Mouse (Mus musculus) heart, postnatal 25 days (tissue): ENCODE measurements at regions not wholly inside any gene's neighbourhood (a gene's known extent, or its start where the extent isn't known, plus 50 kb on each side); places are given as distances from the start of the nearest gene placed in this dataset.
A peak's percentile ranks its signal among the peaks of the same experiment; 100 is the strongest.

Source experiments
- DNase-seq: peaks from one replicate; pipeline ENCODE4 v3.0.0; 2022; ENCODE audit warnings: low spot score
- intact Hi-C: fragments of 180-260 bp; cut with DNase I; formaldehyde crosslinking; loops from one replicate; pipeline ENCODE4 v1.15.1; 2025

GRCm38 (mm10) chr11:117538732-117539131 lies 54.6 kb downstream of the Gm11733 start:
- DNase-seq = no peak
- intact Hi-C loops = no loop called here

DNA sequence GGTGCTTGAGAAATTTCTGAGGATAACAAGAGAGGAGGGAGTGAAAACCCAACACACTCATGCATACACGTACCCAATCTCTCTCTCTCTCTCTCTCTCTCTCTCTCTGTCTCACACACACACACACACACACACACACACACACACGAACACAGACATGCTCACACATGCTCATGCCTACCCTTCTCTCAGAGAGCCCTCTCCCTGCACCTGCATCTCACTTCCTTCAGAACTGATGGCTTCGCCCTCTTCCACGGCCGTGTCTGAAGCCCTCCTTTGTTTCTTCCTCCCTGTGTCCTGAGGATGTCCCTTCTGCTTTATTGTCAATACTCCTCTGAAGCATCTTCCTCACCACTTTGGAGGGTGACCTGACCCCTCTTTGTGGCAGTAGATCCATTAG lies 56.4 kb downstream of the Gm11733 start:
- no peak for DNase-seq
- intact Hi-C loops = no loop called here

DNA sequence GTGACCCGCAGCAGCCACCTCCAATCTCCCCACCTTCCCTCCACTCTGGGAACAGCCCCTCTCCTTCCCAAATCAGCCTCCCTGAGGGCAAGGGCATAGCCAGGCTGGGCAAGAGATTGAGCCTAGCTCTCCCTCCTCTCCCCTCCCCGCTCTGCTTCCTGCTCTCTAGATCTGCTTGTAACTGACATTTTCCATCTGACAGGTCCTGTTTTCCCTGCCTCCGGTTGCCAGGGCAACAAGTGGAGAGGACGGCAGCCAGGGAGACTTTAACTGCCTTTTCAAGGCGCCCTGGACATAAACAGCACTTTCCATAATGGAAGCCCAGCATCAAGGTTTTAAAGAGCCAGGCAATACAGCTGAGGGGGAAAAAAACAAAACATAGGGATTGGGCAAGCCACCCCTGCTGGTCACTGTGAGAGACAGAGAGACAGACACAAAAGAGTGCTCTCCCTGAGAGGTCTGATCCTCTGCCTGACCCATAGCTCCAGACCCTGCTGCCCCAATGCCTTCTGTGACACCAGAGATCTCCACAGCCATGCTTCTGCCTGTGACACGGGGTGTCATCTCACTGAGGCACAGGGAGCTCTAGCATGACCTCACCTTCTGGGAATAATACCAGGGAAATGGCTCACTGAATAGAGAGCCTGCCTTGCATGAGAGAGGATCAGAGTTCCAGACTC lies 57.2 kb downstream of the Gm11733 start:
- intact Hi-C loops = no loop called here
- peak; percentile 38 for DNase-seq

DNA sequence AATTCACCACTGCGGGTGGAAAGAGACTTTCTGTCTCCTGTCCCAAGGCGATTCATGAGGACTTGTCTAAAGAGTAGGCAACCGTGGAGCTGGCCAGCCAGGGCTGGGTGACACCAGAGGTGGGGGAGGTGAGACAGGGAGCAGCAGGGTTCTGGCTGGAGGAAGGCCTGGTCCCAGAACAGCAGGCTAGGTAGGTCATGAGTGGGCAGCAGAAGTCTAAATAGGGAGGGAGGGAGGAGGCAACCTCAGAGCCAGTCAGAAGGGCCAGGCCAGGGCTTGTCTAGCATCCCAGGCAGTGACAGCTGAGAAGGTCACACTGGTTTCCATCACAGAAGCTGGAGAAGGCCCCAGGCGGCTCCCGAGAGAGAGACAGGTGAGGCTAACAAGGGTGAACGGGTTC lies 59.0 kb downstream of the Gm11733 start:
- intact Hi-C loops = no loop called here
- DNase-seq = no peak

DNA sequence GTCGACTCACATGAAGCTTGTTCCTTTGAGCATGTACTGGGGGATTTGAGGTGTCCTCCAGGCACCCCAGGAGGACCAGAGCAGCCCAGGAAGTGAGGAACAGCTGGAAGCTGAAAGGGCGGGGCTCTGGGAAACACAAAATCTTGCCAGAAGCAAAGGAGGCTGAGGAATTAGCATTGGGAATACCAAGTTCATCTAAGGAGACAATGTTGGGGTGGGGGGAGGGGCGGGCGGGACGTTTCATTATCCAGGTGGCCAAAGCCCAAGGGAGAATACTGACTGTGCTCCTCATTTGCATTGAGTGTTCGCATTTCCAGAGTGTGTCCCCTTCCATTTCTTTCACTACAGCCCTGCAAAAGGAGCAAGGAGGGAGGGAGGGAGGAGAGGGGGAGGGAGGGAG lies 60.3 kb downstream of the Gm11733 start:
- DNase-seq = no peak
- intact Hi-C loops = no loop called here

- no peak for DNase-seq
- intact Hi-C loops = no loop called here
Observed at GRCm38 (mm10) chr11:117544926-117545325, 60.8 kb downstream of the Gm11733 start.

GRCm38 (mm10) chr11:117551926-117552325 lies 67.8 kb downstream of the Gm11733 start:
- DNase-seq = no peak
- intact Hi-C loops = no loop called here

GRCm38 (mm10) chr11:117552430-117552969 lies 68.3 kb downstream of the Gm11733 start:
- intact Hi-C loops = no loop called here
- no peak for DNase-seq

GRCm38 (mm10) chr11:117554111-117554510 lies 69.9 kb downstream of the Gm11733 start:
- intact Hi-C loops = no loop called here
- no peak for DNase-seq

- DNase-seq = peak; percentile 83
- intact Hi-C loops = no loop called here
Observed at GRCm38 (mm10) chr11:117557474-117558381, 73.6 kb downstream of the Gm11733 start.

- intact Hi-C loops = no loop called here
Observed at GRCm38 (mm10) chr11:117559839-117560238, 75.7 kb downstream of the Gm11733 start.

DNA sequence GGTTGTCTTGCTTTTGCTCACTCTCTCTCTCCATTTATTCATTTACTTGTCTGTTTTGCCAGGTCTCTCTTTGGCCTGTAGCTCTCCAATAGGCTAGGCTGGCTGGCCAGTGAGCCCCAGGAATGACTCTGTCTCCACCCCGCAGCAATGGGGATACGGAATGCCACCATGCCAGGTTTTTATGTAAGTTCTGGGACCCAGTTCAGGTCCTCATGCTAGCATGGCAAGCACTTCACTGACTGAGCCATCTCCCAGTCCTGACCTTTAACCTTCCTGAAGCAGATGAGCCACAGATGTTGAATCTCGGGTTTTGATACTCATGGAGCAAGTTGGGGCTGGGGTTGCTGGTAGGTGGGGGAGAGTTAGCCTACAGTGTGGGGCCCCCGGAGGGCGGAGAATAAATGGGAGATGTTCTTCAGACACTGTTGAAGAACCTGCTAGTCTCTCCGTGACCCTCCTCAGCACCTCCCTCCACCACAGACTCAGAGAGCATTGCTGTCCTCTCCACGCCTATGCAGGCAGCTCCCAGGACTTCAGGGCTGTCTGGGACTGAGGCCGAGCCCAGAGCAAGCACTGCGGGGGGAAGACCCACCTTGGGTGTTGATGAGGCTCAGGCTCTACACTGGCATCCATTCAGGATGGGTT lies 83.9 kb downstream of the Gm11733 start:
- DNase-seq = no peak
- intact Hi-C loops = loop anchor here (2.0 kb wide), 1 partner anchor 29 kb away; no protein-coding TSS in a partner anchor

More at GRCm38 (mm10) chr11:117559839-117560238, 75.7 kb downstream of the Gm11733 start:
- no peak for DNase-seq

GRCm38 (mm10) chr11:117568606-117568991 lies 84.4 kb downstream of the Gm11733 start:
- peak; percentile 24 for DNase-seq
- intact Hi-C loops = loop anchor here (2.0 kb wide), 1 partner anchor 28 kb away; no protein-coding TSS in a partner anchor

DNA sequence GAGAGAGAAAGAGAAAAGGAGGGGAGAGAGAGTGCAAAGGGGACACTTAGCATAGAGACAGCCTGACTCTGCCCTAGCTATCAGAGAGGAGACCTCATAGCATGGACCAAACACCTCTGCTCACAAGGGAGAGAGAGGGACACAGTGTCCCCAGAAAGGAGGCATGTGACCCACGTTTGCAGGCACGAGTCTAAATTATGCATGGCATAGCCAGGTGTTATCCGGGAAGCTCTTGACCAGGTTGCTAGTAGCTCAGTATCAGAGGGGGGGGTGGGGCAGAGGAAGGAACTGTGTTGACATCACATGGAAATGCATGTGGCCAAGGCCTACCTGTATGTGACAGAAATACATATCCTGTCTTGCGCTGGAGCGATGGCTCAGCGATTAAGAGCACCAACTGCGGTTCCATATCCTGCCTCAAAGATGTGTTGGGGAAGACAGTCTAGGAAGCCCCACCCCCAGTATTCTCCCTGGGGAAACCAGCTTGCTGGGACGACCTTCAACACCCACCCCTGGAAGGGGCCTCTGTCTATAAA lies 84.5 kb upstream of the Tnrc6c start:
- intact Hi-C loops = loop anchor here (2.0 kb wide), 1 partner anchor 27 kb away; no protein-coding TSS in a partner anchor
- no peak for DNase-seq

- DNase-seq = no peak
- intact Hi-C loops = no loop called here
Observed at GRCm38 (mm10) chr11:117571858-117572257, 82.2 kb upstream of the Tnrc6c start.

GRCm38 (mm10) chr11:117574721-117575120 lies 79.4 kb upstream of the Tnrc6c start:
- peak; percentile 49 for DNase-seq
- intact Hi-C loops = no loop called here

- intact Hi-C loops = no loop called here
- DNase-seq = no peak
Observed at GRCm38 (mm10) chr11:117579121-117579520, 75.0 kb upstream of the Tnrc6c start.

DNA sequence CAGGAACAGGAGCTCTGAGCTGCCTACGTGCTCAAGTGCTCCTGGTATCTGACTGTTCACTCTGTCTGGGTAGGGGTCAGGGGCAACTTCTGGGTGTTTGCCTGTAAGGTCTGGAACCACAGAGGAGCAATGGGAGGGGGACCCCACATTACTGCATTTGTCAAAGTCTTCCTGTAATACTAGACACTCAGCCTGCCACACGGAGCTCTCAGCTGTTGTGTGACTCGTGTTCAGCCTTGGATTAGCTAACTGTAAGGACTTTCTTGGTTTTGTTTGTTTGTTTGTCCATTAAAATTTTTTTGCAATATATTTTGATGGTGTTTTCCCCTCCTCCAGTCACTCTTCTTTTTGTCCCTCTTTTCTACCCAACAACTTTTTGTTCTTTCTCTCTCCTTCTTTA lies 74.4 kb upstream of the Tnrc6c start:
- intact Hi-C loops = no loop called here
- no peak for DNase-seq

GRCm38 (mm10) chr11:117583478-117583877 lies 70.6 kb upstream of the Tnrc6c start:
- intact Hi-C loops = no loop called here
- DNase-seq = no peak

DNA sequence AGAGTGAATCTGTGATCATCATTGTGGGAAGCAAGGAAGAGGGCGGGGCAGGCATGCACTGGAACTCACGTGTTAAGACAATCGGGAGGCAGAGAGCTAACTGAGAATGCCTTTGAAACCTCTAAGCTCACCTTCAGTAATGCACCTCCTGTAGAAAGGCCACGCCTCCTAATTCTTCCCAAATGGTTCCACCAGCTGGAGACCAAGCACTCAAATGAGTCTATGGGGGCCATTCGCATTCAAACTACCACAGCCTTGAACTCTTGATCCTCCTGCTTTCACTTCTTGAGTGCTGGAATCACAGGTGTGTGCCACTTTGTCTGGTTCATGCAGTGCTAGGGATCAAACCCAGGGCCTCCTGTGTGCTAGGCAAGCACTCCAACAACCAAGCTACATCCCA lies 68.5 kb upstream of the Tnrc6c start:
- intact Hi-C loops = no loop called here
- no peak for DNase-seq
